Mouse (Mus musculus) left cerebral cortex, adult 18-20 months (tissue): ENCODE measurements at regions not wholly inside any gene's neighbourhood (a gene's known extent, or its start where the extent isn't known, plus 50 kb on each side); places are given as distances from the start of the nearest gene placed in this dataset.

Experiments used
- DNase-seq, 2 experiments: peaks; one replicate each; pipeline ENCODE4 v3.0.0; 2021 to 2022; ENCODE audit warnings: low spot score in 2 of 2, mixed read lengths in 1 of 2

DNA sequence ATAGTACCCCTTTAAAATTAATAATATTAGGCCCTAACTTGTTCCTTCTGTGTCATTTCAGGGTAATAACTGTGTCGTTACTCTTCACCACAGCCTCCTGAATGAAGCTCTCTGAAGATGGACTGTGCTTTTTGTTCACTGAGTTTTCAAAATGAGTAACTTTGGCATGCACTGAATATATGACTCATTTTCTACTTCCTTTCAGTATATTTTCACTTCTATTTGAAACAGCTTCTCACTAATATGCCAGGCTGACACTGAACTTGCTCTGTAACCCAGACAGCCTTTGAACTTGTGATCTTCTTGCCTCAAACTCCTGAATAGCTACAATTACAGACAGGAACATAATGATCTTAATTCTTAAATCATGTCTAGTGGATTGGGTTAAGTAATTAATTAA, 431.2 kb upstream of the Tenm2 start:
- DNase-seq, result no peak

DNA sequence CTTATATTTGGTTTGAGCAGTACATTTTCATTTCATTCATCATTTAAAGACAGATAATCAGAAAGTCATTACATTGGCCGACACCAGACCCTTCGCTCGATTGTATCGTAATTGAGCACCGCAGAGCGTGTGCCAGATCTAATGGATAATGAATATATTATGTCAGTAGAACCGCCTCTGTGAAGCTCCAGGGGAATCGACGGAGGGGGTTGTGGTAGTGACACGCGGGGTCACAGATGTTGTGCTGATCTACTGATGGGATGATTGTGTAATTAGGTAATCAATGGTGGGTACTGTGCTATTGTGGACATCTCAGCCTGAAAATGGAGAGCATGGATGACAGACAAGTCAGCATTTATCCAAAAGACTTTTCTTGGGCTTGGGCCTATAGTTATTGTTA, 414.3 kb upstream of the Tenm2 start:
- no peak for DNase-seq

DNA sequence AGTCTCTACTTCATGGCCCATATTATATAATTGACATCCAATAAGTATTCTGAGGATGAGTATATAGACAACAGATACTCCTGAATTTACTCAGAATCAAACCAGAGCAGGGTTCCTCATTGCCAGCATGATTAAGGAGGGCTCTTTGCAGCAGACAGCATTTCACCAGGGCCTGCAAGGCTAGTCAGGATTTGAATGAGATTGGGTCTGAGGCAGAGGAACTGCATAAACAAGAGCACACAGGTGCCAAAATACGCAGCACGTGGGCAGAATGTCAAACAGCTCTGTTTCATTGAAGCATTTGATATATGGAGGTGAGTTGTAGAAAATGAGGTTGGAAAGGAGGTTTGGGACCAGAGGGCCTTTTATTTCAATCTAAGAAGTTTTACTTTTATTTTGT, 387.5 kb upstream of the Tenm2 start:
- DNase-seq, result no peak

DNA sequence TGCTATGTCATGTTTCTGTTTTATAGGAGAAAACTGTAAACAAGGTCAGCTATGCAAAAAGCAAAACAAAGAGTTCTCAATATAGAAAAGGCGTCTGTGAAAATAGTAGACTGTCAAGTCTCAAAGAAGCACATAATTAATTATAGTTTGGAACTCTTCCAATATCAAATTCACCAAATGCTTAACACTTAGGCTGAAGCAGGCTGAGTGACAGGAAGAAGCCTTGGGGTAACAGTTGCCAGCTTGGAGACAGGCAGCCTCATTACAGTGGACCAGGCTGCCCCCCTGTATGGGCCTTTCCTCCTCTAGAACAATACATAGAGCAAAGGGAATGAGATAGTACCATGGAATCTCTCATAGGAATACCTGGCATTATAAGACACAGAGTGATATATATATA, 364.8 kb upstream of the Tenm2 start:
- DNase-seq, result no peak

DNA sequence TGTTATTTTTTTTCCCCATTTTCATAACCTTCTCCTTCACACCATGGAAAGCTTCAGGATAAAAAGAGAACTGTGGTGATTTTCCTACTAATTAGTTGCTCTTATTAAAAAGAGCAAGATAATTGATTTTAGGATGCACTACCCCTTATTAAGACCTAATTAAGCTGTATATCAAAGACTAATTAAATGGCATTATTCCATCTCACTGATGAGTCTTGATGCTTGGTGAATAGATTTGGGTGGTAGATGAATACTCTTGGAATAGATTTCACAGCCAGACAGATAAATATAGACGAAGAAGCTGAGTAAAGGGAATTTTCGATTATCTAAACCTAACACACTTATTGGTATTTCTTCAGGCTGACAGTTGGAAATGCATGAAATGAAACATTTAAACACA, 346.5 kb upstream of the Tenm2 start:
- DNase-seq, result no peak

DNA sequence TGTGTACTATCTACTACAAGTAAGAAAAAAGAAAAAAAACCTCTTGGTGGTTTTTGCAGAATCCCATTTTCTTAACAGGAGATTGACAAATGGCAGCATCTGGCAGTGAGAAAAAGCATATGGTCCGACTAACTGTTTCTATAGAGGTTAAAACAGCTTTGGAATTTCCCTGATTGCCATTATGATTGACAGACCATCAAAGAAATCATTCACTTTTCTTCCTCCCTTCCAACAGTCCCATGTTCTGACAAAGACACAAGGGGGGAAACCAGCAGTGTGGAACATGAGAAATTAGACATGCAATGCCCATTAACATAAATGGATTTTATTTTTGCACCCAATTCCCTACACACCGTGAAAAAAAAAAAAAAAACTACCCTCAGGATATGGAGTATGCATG, 297.9 kb upstream of the Tenm2 start:
- no peak for DNase-seq

DNA sequence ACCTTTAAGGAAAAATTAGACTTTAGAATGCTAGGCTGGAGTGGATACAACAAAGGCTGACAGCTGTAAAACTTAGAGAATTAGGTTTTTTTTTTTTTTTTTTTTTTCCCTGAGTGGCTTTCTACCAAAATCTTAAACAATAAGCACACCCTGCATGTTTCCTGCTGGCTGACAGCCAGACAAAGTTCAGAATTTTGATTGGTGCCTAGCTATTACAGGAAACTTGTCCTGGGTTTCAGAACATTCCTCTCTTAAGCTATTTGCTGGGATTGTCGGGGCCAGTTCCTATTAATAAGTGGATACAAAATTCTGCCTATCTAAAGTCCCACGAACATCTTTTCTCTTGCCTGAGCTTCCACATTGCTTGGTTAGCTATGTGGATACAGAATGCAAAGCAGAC, 296.7 kb upstream of the Tenm2 start:
- DNase-seq, result no peak

DNA sequence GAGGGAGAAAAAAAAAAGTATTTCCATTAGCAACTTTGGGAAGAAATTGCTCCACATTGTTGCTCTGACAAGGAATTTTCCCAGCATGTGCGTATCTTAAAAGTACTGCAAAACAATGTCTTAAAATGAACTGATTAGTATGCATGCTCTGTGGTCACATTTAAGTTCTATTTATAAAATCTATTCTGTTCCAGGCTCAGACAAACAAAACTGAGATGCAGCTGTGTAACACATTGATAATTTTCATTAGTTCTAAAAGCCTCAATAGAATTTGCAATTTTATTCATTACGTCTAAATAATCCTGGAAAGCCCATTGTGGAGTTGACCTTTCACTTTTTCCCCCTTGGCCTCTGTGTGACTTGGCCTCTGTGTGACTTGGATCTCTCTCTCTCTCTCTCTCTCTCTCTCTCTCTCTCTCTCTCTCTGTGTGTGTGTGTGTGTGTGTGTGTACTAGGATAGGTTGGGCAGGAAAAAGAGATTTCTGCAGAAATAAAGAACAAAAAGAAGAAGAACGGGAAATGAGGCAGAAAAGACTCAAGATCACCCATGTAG, 262.8 kb upstream of the Tenm2 start:
- no peak for DNase-seq

DNA sequence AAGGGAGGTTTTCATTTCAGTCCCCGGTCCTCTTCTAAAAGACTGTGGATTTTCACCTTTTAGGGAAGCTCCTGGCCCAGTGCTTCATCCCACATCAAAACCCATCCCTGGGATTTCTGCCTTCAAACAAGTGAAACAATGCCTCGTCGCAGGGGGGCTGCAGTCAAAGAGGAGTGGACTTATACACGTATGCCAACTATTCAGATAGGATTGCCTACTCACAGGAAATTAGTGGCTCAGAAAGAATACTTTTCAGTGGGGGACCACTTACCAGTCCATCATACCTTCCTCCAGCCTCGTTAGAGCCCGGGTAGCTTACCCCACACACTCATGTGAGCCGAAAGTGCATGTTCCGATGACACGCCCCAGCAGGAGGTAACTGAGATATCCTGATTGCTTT, 262.1 kb upstream of the Tenm2 start:
- DNase-seq, result no peak

DNA sequence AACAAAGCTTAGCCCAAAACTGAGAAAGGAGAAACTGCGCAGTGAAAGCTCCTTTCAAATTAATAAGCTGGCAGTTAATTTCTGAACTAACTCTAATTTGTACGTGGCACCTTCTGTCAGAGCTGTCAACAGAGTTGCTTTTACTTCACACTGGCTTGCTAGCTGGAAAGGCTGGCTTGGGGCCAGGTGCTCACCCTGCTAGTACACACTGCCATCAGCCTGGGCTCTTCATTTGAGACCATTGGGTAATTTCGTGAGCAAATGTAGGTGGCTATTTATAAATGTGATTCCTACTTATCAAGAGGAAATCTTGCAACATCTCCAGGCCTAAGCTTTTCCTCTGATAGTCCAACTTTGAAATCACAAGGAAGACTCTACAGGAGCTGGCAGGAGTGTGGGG, 244.5 kb upstream of the Tenm2 start:
- peak in 1 of 2 experiments; percentile 5 for DNase-seq

DNA sequence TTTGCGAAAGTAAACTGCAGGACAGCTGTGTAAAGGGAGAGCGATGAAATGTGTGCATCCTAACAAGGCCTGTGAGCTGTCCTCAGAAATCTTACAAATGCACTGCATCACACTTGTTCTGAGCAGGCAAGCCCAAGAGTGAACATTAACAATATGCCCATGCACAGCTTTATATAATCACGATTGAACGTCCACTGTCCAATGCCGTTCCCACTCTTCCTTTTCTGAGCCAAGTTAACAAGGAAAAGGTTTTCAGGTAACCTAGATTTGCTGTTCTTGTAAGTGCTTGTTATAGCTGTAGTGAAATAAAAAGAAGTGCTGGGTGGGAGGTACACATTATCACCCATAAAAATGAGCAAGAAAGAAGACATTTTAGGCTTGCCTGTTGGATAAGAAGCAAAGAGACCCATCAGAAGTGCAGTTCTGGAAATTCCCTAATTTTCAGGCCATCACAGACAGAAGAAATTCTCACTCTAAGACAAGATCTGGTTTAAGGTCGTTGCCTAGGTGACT, 243.3 kb upstream of the Tenm2 start:
- no peak for DNase-seq

DNA sequence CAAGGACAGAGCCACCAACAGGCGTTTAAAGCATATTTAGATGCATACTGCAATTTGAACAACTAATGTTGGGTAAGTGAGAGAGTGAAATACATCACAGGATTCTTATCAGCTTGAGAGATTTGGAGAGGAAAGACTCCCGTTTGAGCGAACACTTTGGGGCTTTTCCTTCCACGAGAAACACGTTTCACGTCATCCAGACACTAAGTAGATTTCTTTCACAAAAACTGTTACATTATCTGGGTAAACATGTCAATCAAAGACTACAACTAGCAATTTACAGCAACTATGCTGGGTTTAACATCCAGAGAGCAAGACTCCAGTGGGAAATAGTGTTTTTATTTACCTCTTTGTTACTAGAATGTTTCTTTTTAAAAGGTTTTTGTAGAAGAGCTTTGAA, 238.3 kb upstream of the Tenm2 start:
- DNase-seq, result no peak

DNA sequence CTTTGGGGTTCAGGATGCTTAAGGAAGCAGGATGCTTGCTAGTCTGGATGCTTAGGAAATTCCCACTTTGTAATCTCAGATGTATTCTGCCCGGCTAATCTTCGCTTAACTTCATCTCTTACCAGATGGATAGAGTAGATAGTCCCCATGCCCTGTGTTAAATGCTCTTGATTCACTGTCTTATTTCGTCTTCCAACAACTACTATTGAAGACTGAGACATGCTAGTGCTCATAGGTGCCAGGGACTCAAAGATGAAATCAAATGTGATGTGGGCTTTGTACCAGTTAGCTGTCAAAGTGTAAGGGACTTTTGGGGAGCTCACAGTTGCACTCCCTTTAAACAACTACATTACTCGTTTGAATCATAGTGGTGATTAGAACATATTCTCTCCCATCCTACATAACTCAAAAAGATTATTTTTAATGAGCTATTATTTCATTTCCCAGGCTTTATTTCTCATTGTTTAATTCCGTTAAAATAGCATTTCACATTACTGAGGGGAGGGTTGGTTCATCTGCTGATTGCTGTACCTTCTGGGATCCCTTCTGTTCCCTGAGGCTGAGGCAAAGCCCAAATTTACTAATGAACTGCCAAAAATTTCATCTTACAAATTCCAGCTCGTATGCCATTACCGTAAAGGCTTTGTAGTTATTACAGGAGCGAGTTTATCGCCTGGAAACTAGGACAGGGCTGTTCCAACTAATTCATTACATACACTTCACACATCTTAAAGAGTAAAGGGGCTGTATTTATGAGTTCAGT, 228.1 kb upstream of the Tenm2 start:
- DNase-seq, result no peak

DNA sequence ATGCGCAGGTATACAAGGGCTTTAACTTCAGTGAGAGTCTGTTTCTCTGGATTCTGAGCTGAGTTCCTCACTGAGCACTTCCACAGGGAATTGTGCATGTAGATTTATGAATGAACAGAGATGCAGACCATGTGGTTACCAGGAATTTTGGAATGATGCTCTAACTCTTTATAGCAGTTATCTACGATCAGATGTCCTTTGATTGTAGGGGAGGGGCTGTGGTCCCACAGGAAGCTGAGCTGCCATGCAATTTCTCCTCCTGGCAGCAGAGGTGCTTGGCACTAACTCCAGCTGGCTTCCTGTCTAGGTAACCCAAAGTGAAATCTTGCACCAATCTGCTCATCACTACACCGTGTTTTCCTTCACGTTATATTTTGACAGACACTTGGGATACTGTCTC, 226.6 kb upstream of the Tenm2 start:
- no peak for DNase-seq

DNA sequence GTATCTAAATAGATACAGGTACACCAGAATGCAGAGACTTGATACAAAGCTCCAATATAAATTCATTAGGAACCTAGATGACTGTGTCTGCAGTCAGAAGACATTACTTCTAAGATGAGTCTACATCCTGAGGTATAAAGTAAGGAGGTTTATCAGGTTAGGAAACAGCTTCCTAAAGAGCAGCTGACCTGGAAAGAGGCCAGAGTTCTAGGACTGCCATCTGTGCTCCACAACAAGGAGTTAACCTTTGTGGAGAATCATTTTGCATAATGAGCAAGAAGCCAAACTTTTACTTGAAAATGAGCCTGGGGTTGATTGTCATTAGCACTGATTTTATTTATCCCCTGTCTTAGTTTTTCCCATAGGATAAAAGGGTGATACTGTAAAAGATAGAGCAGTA, 211.6 kb upstream of the Tenm2 start:
- DNase-seq, result no peak

DNA sequence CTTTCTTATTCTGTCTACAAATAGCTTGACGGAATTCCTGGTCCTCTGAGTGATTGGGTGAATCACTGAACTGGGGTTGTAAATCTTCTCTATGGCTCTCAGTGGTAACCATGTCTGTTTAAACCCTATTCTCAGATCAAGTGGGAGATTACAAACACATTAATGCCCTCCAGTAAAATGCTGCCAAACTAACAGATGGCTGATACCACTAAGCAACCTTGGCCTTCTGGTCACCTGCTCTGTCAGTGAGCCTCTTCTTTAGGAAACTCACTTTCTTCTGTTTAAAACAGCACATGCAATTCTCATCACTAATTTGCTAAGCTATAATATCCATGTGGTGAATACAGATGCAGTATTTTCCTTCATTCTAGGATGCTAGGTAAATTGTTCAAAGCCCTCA, 210.9 kb upstream of the Tenm2 start:
- DNase-seq, result no peak

DNA sequence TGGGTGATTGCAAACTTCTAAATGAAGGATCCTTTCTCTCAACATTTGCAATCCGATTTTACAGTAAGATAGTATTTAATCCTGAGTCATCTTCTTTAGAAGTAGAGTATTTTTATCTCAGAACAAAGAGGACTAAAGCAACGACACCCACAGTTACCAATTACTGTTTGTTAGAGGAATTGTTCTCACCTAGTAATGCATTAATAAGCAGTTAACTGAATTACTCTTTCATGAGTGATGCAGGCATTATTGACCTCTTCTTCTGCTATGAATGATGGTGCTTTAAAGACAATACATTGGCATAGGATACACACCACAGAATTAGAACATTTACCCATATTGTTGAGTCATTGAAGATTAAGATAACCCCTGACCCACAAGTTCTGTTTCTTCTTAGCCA, 207.0 kb upstream of the Tenm2 start:
- DNase-seq, result no peak

DNA sequence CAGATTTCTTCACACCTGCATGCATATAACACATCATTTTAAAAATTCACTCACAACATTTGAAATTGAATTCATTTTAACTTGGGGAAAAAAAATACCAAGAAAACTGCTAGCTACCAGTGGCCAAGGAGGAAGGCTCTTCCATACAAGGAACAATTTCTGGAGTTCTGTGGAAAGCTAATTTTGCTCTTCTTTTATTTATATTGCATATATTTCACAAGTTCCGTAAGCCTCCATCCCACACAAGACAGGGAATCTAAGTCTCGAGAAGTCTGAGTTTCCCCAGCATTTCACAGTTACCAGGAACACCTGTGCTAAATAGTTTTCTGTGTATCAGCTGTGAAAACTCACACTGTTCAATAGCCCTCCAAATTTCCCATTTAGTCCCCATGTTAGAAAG, 198.8 kb upstream of the Tenm2 start:
- no peak for DNase-seq

DNA sequence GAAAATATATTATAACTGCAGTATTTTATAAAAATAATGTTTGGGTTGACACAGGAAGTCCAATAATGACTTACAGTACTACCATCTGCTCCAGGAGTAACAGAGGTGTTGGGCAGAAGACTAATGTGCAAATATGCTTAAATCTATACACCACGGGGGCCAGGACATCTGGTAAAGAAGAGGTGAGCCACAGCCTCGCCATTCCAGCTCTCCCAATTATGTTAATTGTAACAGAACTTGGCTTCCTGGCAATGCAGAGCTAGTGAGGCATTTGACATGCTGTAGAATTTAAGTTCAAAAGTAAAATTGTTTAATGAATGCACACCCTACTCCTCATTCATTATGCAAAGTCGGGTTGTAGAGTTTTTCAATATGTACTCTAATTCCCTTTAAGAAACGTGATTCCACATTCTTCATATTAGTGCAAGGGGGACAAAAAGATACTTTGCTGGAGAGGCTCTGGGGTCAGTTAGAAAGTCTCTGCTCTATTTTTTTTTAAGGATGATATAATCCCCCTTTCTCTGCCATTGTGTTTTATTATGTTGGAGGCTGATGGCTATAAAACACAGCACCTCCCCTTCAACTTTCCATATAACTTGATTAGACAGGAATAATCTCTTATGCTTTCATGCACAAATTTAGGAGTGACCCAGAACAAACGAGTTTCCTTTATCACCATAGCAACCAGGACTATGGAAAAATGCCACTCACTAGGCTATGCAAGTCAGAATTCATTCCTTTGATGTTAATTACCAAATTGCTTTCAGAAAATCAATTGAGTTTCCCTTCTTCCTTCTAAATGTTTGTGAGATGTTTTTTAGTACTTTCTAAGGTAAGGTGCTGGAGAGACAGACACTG, 188.8 kb upstream of the Tenm2 start:
- DNase-seq, result no peak

DNA sequence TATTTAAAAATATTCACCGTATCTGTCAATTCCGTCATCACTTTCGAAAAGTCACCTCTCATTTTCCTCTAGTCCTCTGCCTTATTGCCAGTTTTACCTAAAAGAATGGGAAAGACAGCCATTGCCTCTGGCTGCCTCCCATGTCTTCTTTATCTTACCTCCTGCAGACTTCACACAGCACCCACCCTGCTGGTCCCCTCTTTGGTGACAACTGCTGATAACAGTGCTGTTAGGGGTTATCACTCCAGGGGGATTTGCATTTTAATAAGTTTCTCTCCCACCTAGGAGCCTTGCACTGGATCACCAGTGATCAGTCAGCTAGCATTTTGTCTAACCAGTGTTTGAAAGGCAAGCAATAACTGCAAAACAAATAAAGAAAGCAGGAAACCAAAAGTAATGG, 177.1 kb upstream of the Tenm2 start:
- no peak for DNase-seq

DNA sequence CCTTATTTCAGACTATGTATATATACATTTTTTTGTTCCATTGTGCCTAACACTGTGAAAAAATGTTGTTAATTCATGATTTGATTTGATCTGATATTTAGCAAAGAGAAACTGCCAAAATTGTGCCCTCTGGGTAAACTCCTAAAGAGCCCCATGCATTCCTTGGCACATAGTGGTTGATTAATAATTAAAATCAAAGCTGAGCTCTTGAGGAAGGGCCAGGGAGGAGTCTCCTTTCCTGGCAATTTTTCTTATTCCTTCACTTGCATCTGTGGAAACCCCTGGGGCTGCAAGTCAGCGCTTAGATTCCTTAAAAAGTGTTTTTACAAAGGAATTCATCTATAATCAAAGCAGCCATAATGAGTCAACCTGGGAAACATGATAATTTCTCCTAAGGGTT, 132.2 kb upstream of the Tenm2 start:
- no peak for DNase-seq

DNA sequence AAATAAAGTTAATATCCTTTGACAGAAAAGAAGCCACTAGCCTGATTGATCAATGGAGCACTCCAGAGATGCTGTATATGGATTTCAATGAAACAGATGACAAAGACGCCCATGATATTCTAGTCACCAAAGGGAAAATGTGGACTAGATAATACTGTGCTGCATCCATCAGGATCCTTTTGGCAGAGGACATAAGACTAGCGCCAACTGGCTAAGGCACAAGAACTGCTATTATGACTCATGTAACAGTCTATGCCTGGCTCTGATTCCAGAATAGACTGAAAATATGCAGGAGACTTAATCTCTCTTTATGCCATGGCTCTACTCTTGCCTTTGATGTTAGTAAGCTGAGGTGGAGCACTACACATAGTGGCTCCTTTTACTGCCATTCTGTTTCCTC, 128.7 kb upstream of the Tenm2 start:
- peak; percentile 52 to 53 for DNase-seq
